Mouse (Mus musculus) spleen, adult 2 months (tissue): ENCODE measurements at regions not wholly inside any gene's neighbourhood (a gene's known extent, or its start where the extent isn't known, plus 50 kb on each side); places are given as distances from the start of the nearest gene placed in this dataset.
"Not testable (repeated sequence)": the region's sequence is repeated elsewhere in the genome, so short reads cannot be mapped to it uniquely, and the experiment has no call there.

Experiments
- DNase-seq, 2 experiments: peaks; one replicate each; pipeline versions ENCODE4 v3.0.0 to v3.0.0-alpha.2; 2012 to 2021; ENCODE audit warnings: low spot score in 2 of 2, low read depth in 1 of 2
- H3K27ac ChIP-seq: fragments of 200-500 bp; 2 replicates; pipeline ENCODE4 v1.5.1; 2012; ENCODE audit warnings: low read length, inconsistent platforms; ENCODE audit not compliant: insufficient read depth
- H3K27me3 ChIP-seq: fragments of 200-500 bp; 2 replicates; pipeline ENCODE4 v1.6.1; 2012; ENCODE audit warnings: mild to moderate bottlenecking, moderate library complexity, low read length, inconsistent platforms; ENCODE audit not compliant: control insufficient read depth, insufficient read depth
- H3K36me3 ChIP-seq: fragments of 200-500 bp; 2 replicates; pipeline ENCODE4 v1.6.1; 2012; ENCODE audit warnings: mild to moderate bottlenecking, low read length, inconsistent platforms; ENCODE audit not compliant: control insufficient read depth, insufficient read depth
- H3K4me1 ChIP-seq: fragments of 200-500 bp; 2 replicates; pipeline ENCODE4 v1.6.1; 2011; ENCODE audit warnings: inconsistent platforms; ENCODE audit not compliant: control insufficient read depth, insufficient read depth, insufficient read length
- H3K4me3 ChIP-seq: fragments of 200-500 bp; 2 replicates; pipeline ENCODE4 v1.5.1; 2011; ENCODE audit warnings: mild to moderate bottlenecking, inconsistent platforms; ENCODE audit not compliant: insufficient read depth, insufficient read length; ENCODE audit errors: extremely low read depth
- CTCF ChIP-seq: fragments of 200-500 bp; IDR thresholded peaks from 2 replicates; pipeline ENCODE4 v1.5.1; 2011; ENCODE audit warnings: mild to moderate bottlenecking, inconsistent platforms; ENCODE audit not compliant: insufficient read depth, insufficient read length, insufficient replicate concordance; ENCODE audit errors: extremely low read depth
- POLR2A ChIP-seq: fragments of 200-500 bp; IDR thresholded peaks from 2 replicates; pipeline ENCODE4 v1.6.1; 2011; ENCODE audit warnings: low read depth, low read length, inconsistent platforms
- WGBS: fragments of 180-500 bp; shearing (Covaris S2); methylation state at CpG from one replicate; pipeline ENCODE4 v1.1.7; 2018; 5-methylcytosine and 5-hydroxymethylcytosine counted together

GRCm38 (mm10) chr13:19300320-19301011 is 95.1 kb downstream of the Stard3nl start:
- H3K36me3 ChIP-seq, H3K4me1 ChIP-seq, H3K4me3 ChIP-seq, H3K27ac ChIP-seq, DNase-seq, H3K27me3 ChIP-seq: not testable (repeated sequence)
- 52% methylated on average over 9 of the region's 9 CpGs for WGBS

- no peak for TF ChIP-seq POLR2A
- no peak for TF ChIP-seq CTCF
- H3K27me3 ChIP-seq: no peaks in the 10 kb centered on the region
- H3K27ac ChIP-seq: no peak overlapping the region
- H3K36me3 ChIP-seq: no peaks in the 10 kb centered on the region
- no peak for DNase-seq
- no peak overlapping the region for H3K4me3 ChIP-seq
- no peaks in the 10 kb centered on the region for H3K4me1 ChIP-seq
- 82% methylated on average over 1 of the region's 1 CpGs for WGBS
Measured at GRCm38 (mm10) chr13:19296325-19296724, 99.3 kb downstream of the Stard3nl start.

GRCm38 (mm10) chr13:19293041-19293440 is 102.6 kb downstream of the Stard3nl start:
- no peaks in the 10 kb centered on the region for H3K27me3 ChIP-seq
- H3K27ac ChIP-seq: no peak overlapping the region
- no peak for DNase-seq
- no peak overlapping the region for H3K4me3 ChIP-seq
- no peaks in the 10 kb centered on the region for H3K4me1 ChIP-seq
- no peaks in the 10 kb centered on the region for H3K36me3 ChIP-seq
- WGBS: 84% methylated on average over 2 of the region's 2 CpGs
- TF ChIP-seq CTCF (no peak), POLR2A (no peak)

- no peak for TF ChIP-seq POLR2A
- no peak for TF ChIP-seq CTCF
- Histone ChIP-seq H3K4me3 (no peak overlapping the region), H3K36me3 (no peaks in the 10 kb centered on the region), H3K27ac (no peak overlapping the region), H3K4me1 (no peaks in the 10 kb centered on the region), H3K27me3 (no peaks in the 10 kb centered on the region)
- 57% methylated on average over 1 of the region's 1 CpGs for WGBS
- DNase-seq: no peak
Measured at GRCm38 (mm10) chr13:19283161-19283560, 112.4 kb downstream of the Stard3nl start.

GRCm38 (mm10) chr13:19272548-19273295 is 122.9 kb downstream of the Stard3nl start:
- DNase-seq, H3K4me1 ChIP-seq, H3K27me3 ChIP-seq, H3K36me3 ChIP-seq, H3K4me3 ChIP-seq, H3K27ac ChIP-seq: not testable (repeated sequence)
- 30% methylated on average over 6 of the region's 6 CpGs for WGBS

GRCm38 (mm10) chr13:19264996-19265395 is 130.6 kb downstream of the Stard3nl start:
- WGBS: 91% methylated on average over 12 of the region's 12 CpGs
- H3K36me3 ChIP-seq, DNase-seq, H3K4me3 ChIP-seq, H3K27me3 ChIP-seq, H3K4me1 ChIP-seq, H3K27ac ChIP-seq: not testable (repeated sequence)

- not testable (repeated sequence) for H3K36me3 ChIP-seq, DNase-seq, H3K27me3 ChIP-seq, H3K4me1 ChIP-seq, H3K4me3 ChIP-seq, H3K27ac ChIP-seq
- 77% methylated on average over 6 of the region's 7 CpGs for WGBS
Measured at GRCm38 (mm10) chr13:19246558-19246957, 149.0 kb downstream of the Stard3nl start.

GRCm38 (mm10) chr13:19242580-19242979 is 153.0 kb downstream of the Stard3nl start:
- not testable (repeated sequence) for H3K27me3 ChIP-seq, DNase-seq, H3K4me3 ChIP-seq, H3K4me1 ChIP-seq, H3K27ac ChIP-seq, H3K36me3 ChIP-seq
- 14% methylated on average over 4 of the region's 4 CpGs for WGBS
